In genomic region chr17:6007902-6008301, GRCm38 (mm10) we compare ENCODE assay signal across 16 mouse cellular contexts.
DNase-seq lines count a peak whose midpoint lies in the region; ATAC-seq and TF ChIP-seq lines count a peak whose summit lies in the region.
"Had no signal": no experiment of that assay in that cellular context is flagged by ENCODE, and none has a peak within 500 bp of the region (broad histone marks: within the 10 kb centered on the region; RNA-seq: fewer than 3 reads in every experiment).

No protein-coding gene starts in this region.

- no peak overlapping the region for H3K27ac ChIP-seq in kidney, adult 2 months (ENCODE audit: insufficient read depth, low read depth, low read length)
- H3K27ac ChIP-seq in forebrain, embryonic 10.5 days, result no peak overlapping the region
- H3K27ac ChIP-seq: embryonic facial prominence, embryonic 15.5 days; kidney, postnatal 0 days; liver, embryonic 15.5 days had no signal

- TF ChIP-seq CTCF in kidney, adult 2 months (conservative IDR thresholded peaks at IDR 0.05; ENCODE audit: insufficient read depth, insufficient read length, low read depth, low read length), result no peak

- 71% methylated on average over 9 of the region's 9 CpGs for WGBS in kidney, adult 2 months
- WGBS in forebrain, embryonic 10.5 days, result 93% methylated on average over 9 of the region's 9 CpGs

- no peaks in the 10 kb centered on the region for H3K36me3 ChIP-seq in kidney, adult 2 months (ENCODE audit: control insufficient read depth, insufficient read depth, low read length)
- H3K36me3 ChIP-seq in forebrain, embryonic 10.5 days (replicated peaks), result no peaks in the 10 kb centered on the region
- H3K36me3 ChIP-seq: liver, embryonic 15.5 days had no signal

- DNase-seq in kidney, adult 2 months, result peak; percentile 25
- no peak for DNase-seq in kidney, adult 8-10 months
- peak; percentile 85 for DNase-seq in 3T3-L1 (ENCODE audit: low read depth, low spot score)
- DNase-seq in Muller cell, postnatal 12 days (ENCODE audit: inconsistent ontology term), result peak; percentile 52
- no peak for DNase-seq in forebrain, embryonic 10.5 days (ENCODE audit: extremely low spot score, low spot score)
- DNase-seq in yolk sac, embryonic 10.5 days (ENCODE audit: low spot score), result no peak
- no peak for DNase-seq in adrenal gland, postnatal 36 days
- DNase-seq: adrenal gland, postnatal 25 days; cerebellum, postnatal 14 days; gastrocnemius, postnatal 14 days; heart, postnatal 36 days; right cerebral cortex, adult 18-20 months had no signal

- H3K4me1 ChIP-seq in kidney, adult 2 months (ENCODE audit: control insufficient read depth, insufficient read depth, low read length), result peaks cover 10% of the 10 kb centered on the region
- H3K4me1 ChIP-seq in forebrain, embryonic 10.5 days, result peaks cover 22% of the 10 kb centered on the region

- TF ChIP-seq POLR2A in kidney, adult 2 months (IDR thresholded peaks at IDR 0.05; ENCODE audit: low read depth, low read length), result no peak

- no peak overlapping the region for H3K4me3 ChIP-seq in kidney, adult 2 months (ENCODE audit: insufficient read depth, low read depth, low read length)
- H3K4me3 ChIP-seq in forebrain, embryonic 10.5 days, result no peak overlapping the region
- H3K4me3 ChIP-seq: embryonic facial prominence, embryonic 15.5 days; liver, embryonic 15.5 days had no signal

- peak; percentile 79 for ATAC-seq in megakaryocyte, adult 5-6 weeks (ENCODE audit: poor library complexity, severe bottlenecking)

- H3K9me3 ChIP-seq in forebrain, embryonic 10.5 days, result no peaks in the 10 kb centered on the region
- H3K9me3 ChIP-seq: embryonic facial prominence, embryonic 15.5 days; liver, embryonic 15.5 days had no signal

- no peaks in the 10 kb centered on the region for H3K27me3 ChIP-seq in kidney, adult 2 months (replicated peaks; ENCODE audit: control insufficient read depth, insufficient read depth, low read length)
- H3K27me3 ChIP-seq in forebrain, embryonic 10.5 days (ENCODE audit: poor library complexity, severe bottlenecking), result no peaks in the 10 kb centered on the region
- H3K27me3 ChIP-seq: embryonic facial prominence, embryonic 15.5 days; liver, embryonic 15.5 days had no signal

Comparison
In these comparisons a context has a peak if more than half of its experiments do, and no peak if none do; other contexts are left out.
1. DNase-seq: peak in kidney, adult 2 months (single experiment), 3T3-L1 (single experiment) and Muller cell, postnatal 12 days (single experiment); none in kidney, adult 8-10 months (0 of 2), forebrain, embryonic 10.5 days (single experiment), yolk sac, embryonic 10.5 days (single experiment) and adrenal gland, postnatal 36 days (0 of 2).